Mouse (Mus musculus) adrenal gland, postnatal 25 days (tissue): ENCODE measurements around the gene Chst1. TPM values are rescaled to one million over a fixed set of nuclear protein-coding genes. Genes with fewer than 3 reads are reported as not detected.

Source experiments
- DNase-seq: peaks from one replicate; pipeline ENCODE4 v3.0.0; 2021; ENCODE audit warnings: mixed read lengths
- total RNA-seq: library from RNA; stranded (reverse); gene quantifications from 2 replicates; pipeline ENCODE4 v1.2.3, GENCODE M21; 2021

Gene Chst1
- total RNA-seq, 1 experiment from 2014 or later, result 12.8 TPM

DNA sequence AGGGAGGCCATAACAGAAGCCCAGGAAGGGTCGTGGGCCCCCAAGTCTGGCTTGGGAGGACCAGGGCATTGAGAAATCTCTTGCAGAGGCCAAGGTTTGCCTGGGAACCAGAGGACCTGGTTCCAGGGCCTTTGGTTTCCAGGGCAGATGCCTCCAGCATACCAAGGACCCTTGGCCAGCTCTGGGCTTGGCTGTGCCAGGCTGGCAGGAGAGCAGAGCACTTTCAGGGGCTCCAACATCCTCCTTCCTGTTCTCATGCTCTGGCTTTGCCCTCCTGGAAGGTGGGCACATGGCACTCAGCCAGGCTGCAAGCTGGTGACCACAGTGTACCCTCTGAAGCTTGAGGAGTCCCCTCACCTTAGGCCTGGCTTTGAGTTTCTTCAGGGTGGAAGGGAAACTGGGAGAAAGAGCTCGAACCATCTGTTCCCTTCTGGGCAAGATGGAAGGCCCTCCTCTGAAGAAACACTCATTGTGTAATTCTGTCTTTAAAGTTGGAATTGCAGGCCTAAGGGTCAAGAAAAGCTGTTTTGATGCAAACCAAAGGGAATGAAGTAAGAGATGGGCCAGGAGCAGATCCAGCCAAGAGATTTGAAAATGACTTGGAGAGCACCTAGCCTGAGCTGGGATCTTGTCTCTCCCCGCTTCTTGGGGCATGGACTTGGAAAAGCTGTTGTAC is 10.3 kb downstream of the Chst1 start:
- DNase-seq, result no peak

DNA sequence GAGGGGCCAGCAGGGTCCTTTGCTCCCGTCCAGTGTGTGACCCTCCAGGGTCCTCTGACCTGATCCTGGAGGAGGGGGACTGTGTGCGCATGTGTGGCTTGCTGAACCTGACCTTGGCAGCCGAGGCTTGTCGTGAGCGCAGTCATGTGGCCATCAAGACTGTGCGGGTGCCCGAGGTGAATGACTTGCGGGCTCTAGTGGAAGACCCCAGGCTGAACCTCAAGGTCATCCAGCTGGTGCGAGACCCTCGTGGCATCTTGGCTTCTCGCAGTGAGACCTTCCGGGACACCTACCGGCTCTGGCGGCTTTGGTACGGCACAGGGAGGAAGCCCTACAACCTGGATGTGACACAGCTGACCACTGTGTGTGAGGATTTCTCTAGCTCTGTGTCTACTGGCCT is 14.1 kb downstream of the Chst1 start:
- no peak for DNase-seq

DNA sequence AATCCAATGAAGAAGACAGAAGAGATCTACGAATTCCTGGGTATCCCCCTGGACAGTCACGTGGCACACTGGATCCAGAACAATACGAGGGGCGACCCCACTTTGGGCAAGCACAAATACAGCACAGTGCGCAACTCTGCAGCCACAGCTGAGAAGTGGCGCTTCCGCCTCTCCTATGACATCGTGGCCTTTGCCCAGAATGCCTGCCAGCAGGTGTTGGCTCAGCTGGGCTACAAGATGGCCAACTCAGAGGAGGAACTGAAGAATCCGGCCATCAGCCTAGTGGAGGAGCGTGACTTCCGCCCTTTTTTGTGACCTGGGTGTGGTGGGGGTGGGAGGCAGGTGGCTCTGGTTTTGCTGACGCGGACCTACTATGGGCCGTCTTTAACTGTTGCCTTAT is 14.6 kb downstream of the Chst1 start:
- no peak for DNase-seq

DNA sequence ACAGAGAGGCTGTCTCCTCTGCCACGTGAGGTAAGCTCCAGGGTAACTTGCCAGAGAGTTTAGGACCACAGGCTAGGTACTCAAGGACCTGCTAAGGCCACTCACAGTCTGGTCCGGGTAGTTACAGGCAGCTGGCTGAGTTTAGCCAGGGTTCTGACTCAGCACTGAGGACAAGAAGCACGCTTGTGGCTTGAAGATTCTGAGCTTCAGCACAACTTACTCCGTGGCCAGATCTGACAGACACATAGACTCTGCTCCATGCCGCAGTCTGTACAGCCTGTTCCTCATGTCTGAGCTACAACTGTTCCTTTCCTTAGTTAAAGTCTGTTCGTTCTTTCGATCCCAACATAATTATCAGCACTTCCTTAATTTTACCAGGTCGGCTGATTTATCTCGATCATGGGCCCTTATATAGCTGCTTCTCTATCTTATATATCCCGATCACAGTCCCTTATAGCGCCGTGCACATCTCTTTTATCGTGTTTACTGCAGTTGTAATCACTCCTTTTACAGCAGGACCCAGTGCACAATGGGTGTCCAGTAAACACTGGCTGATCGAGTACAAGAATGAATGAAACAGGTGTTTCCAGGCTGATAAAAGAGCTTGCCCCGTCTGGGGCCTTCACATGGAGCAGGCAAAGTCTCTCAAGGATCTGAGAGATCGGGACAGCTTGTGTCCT is 17.7 kb downstream of the Chst1 start:
- DNase-seq, result no peak

DNA sequence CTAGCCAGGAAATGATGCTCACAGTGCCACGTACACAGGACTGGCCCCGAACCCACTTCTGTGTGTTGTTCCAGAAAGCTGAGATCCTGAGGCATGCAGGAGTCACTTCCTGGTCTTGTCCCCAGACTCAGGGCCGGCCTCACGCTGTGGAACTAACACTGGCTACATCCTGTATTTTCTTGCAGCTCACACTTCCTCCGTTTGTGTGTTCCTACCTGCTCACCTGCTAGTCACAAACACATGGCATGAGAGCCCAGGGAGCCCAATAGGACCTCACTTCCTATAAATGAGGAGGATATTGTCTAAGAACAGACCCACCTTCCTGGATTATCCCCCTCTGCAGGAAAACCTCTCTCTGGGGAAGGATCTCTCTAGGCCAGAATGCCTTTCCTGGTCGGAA is 18.5 kb downstream of the Chst1 start:
- no peak for DNase-seq

DNA sequence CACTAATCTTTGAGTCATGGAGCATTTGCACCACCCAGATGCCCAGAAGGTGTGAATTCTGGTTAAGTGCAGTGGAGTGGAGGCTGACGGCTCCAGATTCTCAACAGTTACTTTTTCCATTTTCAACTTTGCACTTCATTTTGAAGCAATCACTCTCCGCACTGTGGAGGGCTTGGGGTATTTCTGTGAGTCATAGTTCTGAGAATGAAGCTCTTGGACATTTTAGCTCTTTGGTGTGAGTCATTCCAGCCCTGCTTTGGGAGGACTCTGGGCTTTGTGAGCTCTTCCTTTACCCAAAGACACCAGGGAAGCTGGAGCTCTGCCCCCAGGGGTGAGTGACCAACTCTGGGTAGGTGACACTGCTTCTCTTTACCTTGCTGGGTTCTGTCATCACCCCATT is 28.1 kb downstream of the Chst1 start:
- DNase-seq, result no peak

DNA sequence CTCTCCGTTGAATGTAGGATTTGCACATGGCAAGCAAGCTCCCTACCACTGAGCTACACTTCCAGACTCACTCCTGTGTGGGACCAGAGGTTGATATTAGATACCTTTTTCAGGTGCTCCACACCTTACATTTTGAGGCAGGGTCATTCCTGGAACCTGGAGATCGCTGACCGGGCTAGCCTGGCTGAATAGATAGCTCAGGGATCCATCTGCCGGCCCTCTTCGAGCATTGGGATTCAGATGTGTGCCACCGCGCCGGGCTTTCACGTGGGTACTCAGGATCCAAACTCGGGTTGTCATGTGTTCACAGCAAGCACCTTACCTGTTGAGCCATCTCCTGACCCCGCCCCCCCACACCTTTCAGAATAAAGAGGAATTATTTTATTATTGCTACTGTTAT is 31.3 kb downstream of the Chst1 start:
- no peak for DNase-seq

DNA sequence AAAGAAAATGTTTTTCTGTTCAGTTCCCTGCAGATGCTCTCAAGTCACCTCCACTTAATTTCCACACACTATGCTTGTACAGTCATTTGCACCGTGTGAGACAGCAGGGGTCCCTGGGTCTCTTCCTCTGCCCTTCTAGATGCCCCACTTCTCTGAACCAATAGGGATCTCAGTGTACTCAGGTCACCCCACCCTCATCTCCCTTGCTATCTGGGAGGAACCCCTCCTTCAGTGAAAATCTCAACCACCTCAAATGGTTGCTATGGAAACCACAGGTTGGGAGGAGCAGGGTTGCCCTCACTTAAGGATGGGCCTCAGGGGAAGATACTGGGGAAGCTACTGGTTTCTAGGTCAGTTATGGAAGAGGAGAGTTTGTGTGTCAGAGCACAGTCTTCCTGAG is 32.5 kb downstream of the Chst1 start:
- DNase-seq, result no peak

DNA sequence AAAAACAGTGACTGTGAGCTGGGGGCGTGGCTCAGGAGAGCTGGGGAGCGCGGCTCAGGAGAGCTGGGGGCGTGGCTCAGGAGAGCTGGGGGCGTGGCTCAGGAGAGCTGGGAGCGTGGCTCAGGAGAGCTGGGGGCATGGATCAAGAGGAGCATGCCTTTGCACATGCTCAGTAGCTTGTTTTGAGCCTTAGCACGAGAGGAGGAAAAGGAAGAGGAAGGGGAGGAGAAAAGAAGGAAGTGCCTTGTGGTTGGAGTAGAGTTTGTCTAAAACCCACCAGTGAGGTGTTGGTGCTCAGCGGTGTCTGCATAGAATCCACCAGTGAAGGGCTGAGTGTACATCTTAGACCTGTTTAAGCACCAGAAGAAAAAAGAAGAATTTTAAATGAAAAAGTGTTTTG is 41.0 kb downstream of the Chst1 start:
- no peak for DNase-seq

DNA sequence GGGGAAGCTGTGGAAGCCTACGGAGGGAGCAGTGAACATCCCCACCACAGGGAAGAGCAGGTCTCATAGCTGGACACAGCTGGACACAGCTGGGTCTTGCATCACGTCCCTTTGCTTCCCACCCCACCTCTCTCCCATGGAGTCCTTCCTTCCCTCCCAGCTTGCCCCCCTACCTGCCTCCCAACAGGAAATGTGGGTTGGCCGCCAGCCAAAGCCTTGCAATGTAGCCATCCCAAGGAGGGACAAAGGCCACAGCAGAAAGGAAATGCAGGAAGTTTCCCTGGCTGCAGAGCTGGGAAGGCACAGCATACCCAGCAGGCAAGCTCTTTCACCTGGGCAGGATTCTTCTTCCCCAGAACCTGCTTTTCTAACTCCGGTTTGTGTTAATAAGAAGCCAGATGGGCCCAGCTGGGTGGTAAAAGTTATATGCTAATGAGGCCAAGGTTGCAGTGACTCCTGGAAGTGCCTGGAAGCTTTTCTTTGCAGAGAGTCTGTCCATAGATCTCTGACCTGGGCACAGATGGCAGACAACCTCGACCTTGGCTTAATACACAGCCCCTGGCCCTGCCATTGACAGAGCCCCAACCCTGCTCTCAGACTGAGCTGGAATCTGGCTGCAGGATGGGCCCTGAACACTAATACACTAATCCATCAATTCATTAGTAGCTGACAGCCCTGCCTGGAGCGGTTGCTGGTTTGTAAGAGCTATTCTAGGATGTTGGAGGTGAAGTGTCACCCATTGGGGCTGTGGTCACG is 46.0 kb downstream of the Chst1 start:
- peak; percentile 65 for DNase-seq

DNA sequence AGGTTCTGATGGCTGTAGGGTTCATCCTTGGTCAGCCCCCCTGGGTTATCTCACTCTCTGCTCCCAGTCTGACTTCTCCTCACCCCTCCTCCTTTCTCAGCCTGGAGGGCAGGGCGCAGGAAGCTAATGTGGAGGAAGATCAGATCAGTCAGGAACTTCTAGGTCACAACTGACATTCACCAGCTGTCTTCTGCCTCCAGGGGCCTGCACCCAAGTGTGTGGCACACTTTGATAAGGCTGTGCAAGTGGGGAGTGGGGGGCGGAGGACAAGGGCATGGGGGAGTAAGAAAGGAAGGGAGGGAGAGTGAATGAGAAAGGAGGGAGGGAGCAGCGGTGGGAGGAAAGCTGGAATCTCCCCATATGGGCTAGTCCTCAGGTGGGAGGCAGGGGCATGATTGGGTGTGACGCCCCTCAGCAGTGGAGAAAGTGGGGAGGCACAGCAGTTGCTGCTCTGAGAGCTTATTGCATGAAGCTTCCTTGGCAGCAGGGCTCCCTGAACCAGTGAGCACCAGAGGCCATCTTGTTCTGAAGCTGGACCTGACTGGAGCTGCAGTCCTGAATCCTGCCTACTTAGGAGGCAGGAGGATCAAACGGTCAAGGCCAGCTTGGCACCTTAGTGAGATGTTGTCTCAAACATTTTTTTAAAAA is 49.8 kb downstream of the Chst1 start:
- no peak for DNase-seq

DNA sequence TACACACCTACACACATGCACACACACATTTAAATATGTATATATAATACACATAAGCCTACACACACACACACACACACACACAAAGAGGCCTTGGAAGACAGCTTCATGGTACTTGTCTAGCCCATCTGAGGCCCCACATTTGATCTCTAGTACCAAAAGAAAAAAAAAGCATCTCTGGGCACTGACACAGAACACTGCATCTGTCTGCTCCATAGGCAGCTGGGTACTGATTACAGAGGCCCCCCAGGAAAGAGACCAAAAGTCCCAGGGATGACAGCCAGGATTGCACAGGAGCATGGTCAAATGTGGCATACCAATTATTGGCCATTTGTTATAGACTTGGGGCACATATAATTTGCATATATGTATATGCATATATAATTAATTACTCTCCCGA is 50.9 kb downstream of the Chst1 start:
- DNase-seq, result no peak

DNA sequence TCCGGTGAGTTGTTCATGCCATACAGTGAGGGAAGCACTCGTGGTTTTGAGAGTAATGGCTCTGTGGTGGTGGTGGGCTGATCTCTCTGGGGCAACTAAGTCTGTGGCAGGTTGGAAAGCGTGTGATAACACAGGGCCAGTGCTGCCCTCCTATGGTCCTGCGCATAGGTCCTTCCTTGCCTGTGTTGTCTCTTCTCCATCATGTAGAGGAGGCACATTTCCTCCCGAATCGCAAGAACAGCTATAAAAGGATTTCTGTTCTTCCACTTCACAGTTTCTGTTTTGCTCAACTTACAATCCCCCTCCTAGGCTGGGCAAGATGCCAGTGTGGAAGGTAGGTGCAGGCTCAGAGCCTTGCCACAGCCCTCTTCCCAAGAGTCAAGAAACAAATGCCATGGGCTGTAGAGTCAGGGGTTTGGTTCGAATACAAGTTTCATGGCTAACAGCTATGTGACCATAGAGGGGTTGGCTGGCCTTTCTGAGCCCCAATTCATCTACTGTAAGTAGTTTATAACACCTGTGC is 51.8 kb downstream of the Chst1 start:
- DNase-seq, result no peak

DNA sequence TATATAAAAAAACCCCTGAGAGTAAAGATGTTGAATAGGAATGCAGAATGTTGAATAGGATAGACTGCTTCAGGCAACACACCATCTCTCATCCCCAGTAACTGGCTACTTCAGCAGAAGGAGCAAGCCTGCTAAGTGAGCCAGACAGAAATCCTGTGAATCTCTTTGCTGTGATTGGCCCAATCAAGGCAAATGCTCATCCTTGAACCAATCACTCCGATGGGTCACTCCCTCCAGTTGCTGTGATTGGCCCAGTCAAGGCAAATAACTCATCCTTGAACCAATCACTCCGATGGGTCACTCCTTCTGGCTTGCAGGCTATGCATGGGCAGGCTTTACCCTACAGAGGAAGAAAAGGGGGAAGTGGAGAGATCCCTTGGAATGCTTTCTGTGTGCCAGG is 57.7 kb downstream of the Chst1 start:
- no peak for DNase-seq

DNA sequence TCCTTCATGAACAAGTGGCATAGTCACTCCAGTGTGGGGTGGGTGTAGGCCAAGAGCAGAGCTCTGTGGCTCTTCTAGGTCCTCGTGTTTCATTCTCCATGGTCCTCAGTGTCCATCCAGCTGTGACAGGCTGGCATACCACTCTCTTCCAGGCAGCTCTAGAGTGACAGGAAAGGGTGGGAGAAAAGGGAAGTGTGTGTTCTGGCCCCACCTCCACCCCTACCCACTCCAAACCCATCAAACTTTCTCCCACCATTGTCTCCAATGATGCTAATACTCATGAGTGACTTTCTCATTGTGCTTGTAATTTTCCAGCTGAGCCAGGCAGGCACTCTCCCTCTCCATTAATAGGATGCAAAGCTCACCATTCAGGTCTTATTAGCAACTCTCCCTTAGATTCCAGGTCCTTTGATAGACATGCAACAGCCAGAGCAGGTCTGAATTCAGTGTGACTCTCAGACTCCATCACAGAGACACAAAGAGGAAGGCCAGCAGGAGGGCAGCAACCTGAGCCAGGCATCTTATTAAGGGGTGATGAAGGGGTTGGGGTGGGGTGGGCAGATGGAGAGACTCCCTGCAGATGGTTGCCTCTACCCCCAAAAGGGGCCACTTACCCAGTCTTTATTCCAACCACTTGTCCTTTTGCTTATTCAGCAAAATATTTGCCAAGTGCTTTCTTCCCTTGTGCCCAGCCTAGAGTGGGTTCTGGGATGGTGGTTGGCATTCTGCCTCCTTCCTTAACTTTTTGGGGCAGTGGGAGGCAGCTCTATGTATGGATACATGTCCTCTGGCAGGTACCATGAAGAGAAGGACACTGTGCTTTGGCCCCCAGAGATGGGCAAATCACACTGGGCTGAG is 59.0 kb downstream of the Chst1 start:
- no peak for DNase-seq

DNA sequence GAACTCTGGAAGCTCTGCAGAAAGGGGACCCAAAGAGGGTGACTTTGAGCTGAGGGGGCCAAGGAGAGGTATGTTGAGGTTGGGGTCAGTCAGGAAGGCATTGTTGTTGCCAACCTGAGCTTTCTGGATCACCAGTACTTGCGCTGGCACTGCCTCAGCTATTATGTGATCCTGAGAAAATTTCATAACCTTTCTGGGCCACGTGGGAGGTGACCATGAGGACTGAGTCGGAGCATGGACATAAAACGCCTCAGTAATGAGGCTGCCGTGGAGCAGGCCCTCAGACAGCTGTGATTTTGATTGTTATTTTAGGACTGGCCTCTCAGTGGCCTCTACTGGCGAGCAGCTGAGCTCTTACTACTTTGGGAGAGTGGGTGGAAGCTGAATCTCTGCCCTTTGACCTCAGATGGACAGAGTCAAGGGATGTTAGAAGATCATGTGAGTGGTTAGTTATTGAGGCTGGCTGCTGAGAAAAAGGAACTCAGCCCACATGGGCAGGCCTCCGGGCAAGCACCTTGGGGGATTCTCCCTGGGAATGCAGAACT is 60.1 kb downstream of the Chst1 start:
- no peak for DNase-seq

DNA sequence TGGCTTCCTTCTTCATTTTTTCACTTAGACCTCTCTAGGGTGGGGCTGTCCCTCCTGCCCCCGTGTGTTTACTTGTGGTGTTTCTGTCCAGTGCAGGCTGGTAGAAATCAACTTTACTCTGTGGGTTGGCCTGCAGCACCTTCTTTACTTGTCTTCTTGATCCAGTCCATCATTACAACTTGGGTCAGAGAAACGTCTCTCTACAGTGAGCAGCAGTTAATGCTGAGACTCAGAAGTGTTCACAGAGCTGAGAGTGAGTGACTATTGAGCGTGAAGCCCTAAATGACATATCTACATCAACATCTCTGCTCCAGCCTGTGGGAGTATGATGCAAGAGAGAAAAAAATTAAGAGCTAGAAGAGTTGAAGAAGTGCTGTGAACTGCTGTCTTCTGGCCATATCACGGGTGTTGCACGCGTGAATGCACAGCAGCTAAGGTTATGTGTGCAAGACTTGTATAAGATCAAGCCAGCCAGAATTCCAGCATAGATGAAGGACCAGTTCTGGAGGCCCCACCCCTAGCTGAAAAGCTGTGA is 63.1 kb downstream of the Chst1 start:
- no peak for DNase-seq
